Comparison of ENCODE assay signal across 16 mouse cellular contexts in genomic region chr13:118208146-118208545, GRCm38 (mm10).
A peak's percentile ranks its signal among the peaks of the same experiment; 100 is the strongest.
DNase-seq lines count a peak whose midpoint lies in the region.
"Had no signal": no experiment of that assay in that cellular context is flagged by ENCODE, and none has a peak within 500 bp of the region (broad histone marks: within the 10 kb centered on the region; RNA-seq: fewer than 3 reads in every experiment).

No protein-coding gene starts in this region.

- intact Hi-C loops in left cerebral cortex, postnatal 4 days (cut with DNase I), result no loop called here
- intact Hi-C loops in left cerebral cortex, postnatal 36 days (cut with DNase I), result no loop called here

- DNase-seq in cerebellum, postnatal 14 days, result peak; percentile 12 to 28
- no peak for DNase-seq in cerebellum, adult 11-12 months
- peak; percentile 22 for DNase-seq in left cerebral cortex, postnatal 4 days
- DNase-seq in left cerebral cortex, postnatal 36 days (ENCODE audit: low spot score in 2 of 2), result no peak
- peak; percentile 9 for DNase-seq in 3T3-L1 (ENCODE audit: low read depth, low spot score)
- peak; percentile 29 for DNase-seq in Muller cell, postnatal 12 days (ENCODE audit: inconsistent ontology term)
- DNase-seq in spleen, postnatal 10 days (ENCODE audit: low spot score in 2 of 2), result no peak
- no peak for DNase-seq in frontal cortex, postnatal 14 days (ENCODE audit: low spot score in 2 of 2)
- DNase-seq: adrenal gland, adult 2 months; adrenal gland, postnatal 10 days; adrenal gland, postnatal 25 days; B cell, adult 2 months; cerebellum, adult 11 months; cerebellum, adult 9-10 months; cerebellum, postnatal 36 days; embryo, embryonic 11 days had no signal

Comparison
In these comparisons a context has a peak if more than half of its experiments do, and no peak if none do; other contexts are left out.
1. DNase-seq: peak in cerebellum, postnatal 14 days (2 of 2), left cerebral cortex, postnatal 4 days (single experiment), 3T3-L1 (single experiment) and Muller cell, postnatal 12 days (single experiment); none in cerebellum, adult 11-12 months (single experiment), left cerebral cortex, postnatal 36 days (0 of 2), spleen, postnatal 10 days (0 of 2) and frontal cortex, postnatal 14 days (0 of 2).